Mouse (Mus musculus) ES-Bruce4 (cell line): ENCODE results near the gene Ptms.

Experiments used
- CTCF ChIP-seq: IDR thresholded peaks from one replicate; pipeline ENCODE4 v1.8.1; 2011; ENCODE audit warnings: low read depth, low read length
- EP300 ChIP-seq: IDR thresholded peaks from 2 replicates; pipeline ENCODE4 v1.6.1; 2011; ENCODE audit warnings: low read depth, low read length; ENCODE audit not compliant: insufficient read depth
- POLR2A ChIP-seq: IDR thresholded peaks from one replicate; pipeline ENCODE4 v1.8.1; 2011; ENCODE audit warnings: low read length; ENCODE audit not compliant: insufficient read depth

DNA sequence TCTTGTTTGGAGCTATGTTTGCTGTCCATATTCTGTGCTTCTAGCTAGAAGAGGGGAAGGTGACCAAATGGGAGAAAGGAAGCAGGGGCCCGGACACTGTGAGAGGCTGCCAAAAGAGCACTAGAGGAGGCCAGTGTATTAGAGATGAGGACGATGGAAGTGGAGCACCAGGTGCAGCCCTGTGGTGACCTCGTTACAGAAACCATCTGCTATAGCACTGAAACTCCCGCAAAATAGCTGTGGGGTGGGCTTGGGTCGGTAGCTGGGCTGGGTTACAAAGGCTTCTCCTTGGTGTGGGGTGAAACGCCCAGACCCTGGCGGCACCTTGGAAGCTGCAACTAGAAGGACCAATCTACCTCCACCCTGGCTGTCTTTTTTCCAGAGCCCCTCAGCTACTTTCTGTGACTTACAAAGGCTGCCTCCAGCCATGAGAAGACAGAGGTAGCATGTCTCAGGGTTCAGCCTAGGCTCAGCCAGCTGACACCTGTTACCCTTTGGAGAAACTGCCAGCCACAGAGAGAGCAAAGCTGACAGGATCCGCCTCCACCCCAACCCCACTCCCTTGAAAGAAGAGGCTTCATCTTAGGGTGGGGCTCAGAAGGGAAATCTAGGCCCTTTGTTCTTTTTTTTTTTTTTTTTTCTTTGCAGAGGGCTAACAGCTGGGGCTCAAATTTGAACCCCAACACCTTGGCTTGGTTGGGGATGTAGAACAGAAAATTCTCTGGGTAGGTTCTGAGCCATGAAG, 19.7 kb downstream of the Ptms start:
- TF ChIP-seq CTCF (no peak), POLR2A (no peak), EP300 (no peak)
